In genomic region chr17:26979426-26979825, GRCm38 (mm10) we compare ENCODE assay signal across 15 mouse cellular contexts.
"Had no signal": no experiment of that assay in that cellular context is flagged by ENCODE, and none has a peak within 500 bp of the region (broad histone marks: within the 10 kb centered on the region; RNA-seq: fewer than 3 reads in every experiment).

No protein-coding gene starts in this region.

- H3K9ac ChIP-seq: limb, embryonic 15.5 days; liver, embryonic 12.5 days; lung, embryonic 14.5 days; midbrain, embryonic 12.5 days had no signal

- H3K27ac ChIP-seq: limb, embryonic 15.5 days; liver, embryonic 12.5 days; midbrain, embryonic 12.5 days had no signal

- DNase-seq: kidney, adult 2 months; kidney, postnatal 36 days; layer of hippocampus, adult 9-11 months; layer of hippocampus, postnatal 36 days; lung, embryonic 14.5 days; lung, postnatal 14 days; right cerebral cortex, adult 18-20 months; thymus, adult 18-20 months; thymus, postnatal 36 days had no signal

- H3K4me3 ChIP-seq: limb, embryonic 15.5 days; liver, embryonic 12.5 days; midbrain, embryonic 12.5 days had no signal

- H3K4me2 ChIP-seq: limb, embryonic 15.5 days; liver, embryonic 12.5 days; lung, embryonic 14.5 days; midbrain, embryonic 12.5 days had no signal

- H3K9me3 ChIP-seq: limb, embryonic 15.5 days; liver, embryonic 12.5 days; megakaryocyte, embryonic 14.5 days; midbrain, embryonic 12.5 days had no signal

- H3K27me3 ChIP-seq: limb, embryonic 15.5 days; liver, embryonic 12.5 days; megakaryocyte, embryonic 14.5 days; midbrain, embryonic 12.5 days had no signal

- ATAC-seq: intestine, embryonic 16.5 days; liver, embryonic 12.5 days; midbrain, embryonic 16.5 days had no signal
